Mouse (Mus musculus) 3T3-L1 (cell line): Measurements from ENCODE around the gene Eppin.
"Not testable (repeated sequence)": the region's sequence is repeated elsewhere in the genome, so short reads cannot be mapped to it uniquely, and the experiment has no call there.

Source experiments
- DNase-seq: peaks from one replicate; pipeline ENCODE4 v3.0.0-alpha.2; 2015; ENCODE audit warnings: low read depth, low spot score

Eppin gene

GRCm38 (mm10) chr2:164593494-164593893 is at the start of gene Eppin:
Gene Eppin, minus strand, starts transcription at chr2:164593594.
- no peak for DNase-seq

GRCm38 (mm10) chr2:164641881-164642673 is 48.7 kb upstream of the Eppin start:
- DNase-seq: no peak

GRCm38 (mm10) chr2:164641129-164641528 is 47.7 kb upstream of the Eppin start:
- DNase-seq: no peak

GRCm38 (mm10) chr2:164638696-164639095 is 45.3 kb upstream of the Eppin start, which contains the start of gene Wfdc16:
Gene Wfdc16, minus strand, starts transcription at chr2:164638796.
- no peak for DNase-seq

- peak; percentile 16 for DNase-seq
Observed at GRCm38 (mm10) chr2:164635266-164635665, 41.9 kb upstream of the Eppin start.

GRCm38 (mm10) chr2:164621775-164622174 is 28.4 kb upstream of the Eppin start:
- no peak for DNase-seq

- DNase-seq: no peak
Observed at GRCm38 (mm10) chr2:164619050-164619449, 25.7 kb upstream of the Eppin start.

GRCm38 (mm10) chr2:164615386-164615785 is 22.0 kb upstream of the Eppin start:
- no peak for DNase-seq

- DNase-seq: not testable (repeated sequence)
Observed at GRCm38 (mm10) chr2:164613471-164613870, 20.1 kb upstream of the Eppin start, which contains the start of the genes Wfdc6b and Wfdc8. Gene Wfdc6b, plus strand, starts transcription at chr2:164613522. Gene Wfdc8, minus strand, starts transcription at chr2:164613626.

GRCm38 (mm10) chr2:164608781-164609180 is 15.4 kb upstream of the Eppin start:
- peak; percentile 72 for DNase-seq

GRCm38 (mm10) chr2:164604411-164604810 is 11.0 kb upstream of the Eppin start:
- peak; percentile 83 for DNase-seq

GRCm38 (mm10) chr2:164603482-164603881 is 10.1 kb upstream of the Eppin start:
- DNase-seq: no peak

- DNase-seq: no peak
Observed at GRCm38 (mm10) chr2:164600179-164600578, 6.8 kb upstream of the Eppin start.

- peak; percentile 80 for DNase-seq
Observed at GRCm38 (mm10) chr2:164592014-164592413, 1.4 kb downstream of the Eppin start.

GRCm38 (mm10) chr2:164585025-164585725 is 8.2 kb downstream of the Eppin start, which contains the start of gene Wfdc6a:
Gene Wfdc6a, minus strand, starts transcription at chr2:164585447.
- not testable (repeated sequence) for DNase-seq

- DNase-seq: not testable (repeated sequence)
Observed at GRCm38 (mm10) chr2:164573359-164573758, 20.0 kb downstream of the Eppin start, which contains the start of gene Spint3. Gene Spint3, minus strand, starts transcription at chr2:164573459.

- DNase-seq: no peak
Observed at GRCm38 (mm10) chr2:164567460-164567859, 25.9 kb downstream of the Eppin start.

GRCm38 (mm10) chr2:164566997-164567396 is 26.4 kb downstream of the Eppin start:
- DNase-seq: peak; percentile 19

- no peak for DNase-seq
Observed at GRCm38 (mm10) chr2:164564346-164564745, 29.0 kb downstream of the Eppin start.

GRCm38 (mm10) chr2:164563339-164564038 is 29.9 kb downstream of the Eppin start:
- DNase-seq: peak; percentile 64

GRCm38 (mm10) chr2:164562391-164563188 is 30.8 kb downstream of the Eppin start, which contains the start of gene Wfdc2:
Gene Wfdc2, plus strand, starts transcription at chr2:164562413.
- no peak for DNase-seq
